Mouse (Mus musculus): ENCODE data around the gene Nrarp. TPM values are rescaled to one million over a fixed set of nuclear protein-coding genes. Genes with fewer than 3 reads are reported as not detected.

Gene Nrarp
- total and polyA plus RNA-seq, 3 experiments = 0.20 to 3.1 (median 0.35) TPM

DNA sequence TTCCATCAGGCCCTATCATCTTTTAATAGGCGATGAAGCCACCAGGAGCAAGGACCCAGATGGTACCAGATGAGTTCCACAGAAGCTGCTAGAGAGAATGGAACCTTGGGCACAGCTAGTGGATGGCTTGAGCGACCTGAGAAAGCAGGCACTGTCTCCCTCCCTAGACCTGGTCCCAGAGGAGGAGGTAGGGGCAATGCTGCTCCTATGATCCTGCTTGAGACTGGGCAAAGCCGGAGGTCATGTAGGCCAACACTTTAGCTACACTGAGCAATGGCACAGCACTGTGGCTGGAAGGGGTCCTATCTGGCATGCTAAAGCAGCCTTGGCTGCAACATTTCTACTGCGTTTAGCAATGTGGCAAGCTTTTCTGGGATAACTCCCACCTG is 4.9 kb upstream of the Nrarp start:
- Histone ChIP-seq H3K36me3 (replicated peaks in 1 of 2; ENCODE audit: control insufficient read depth in 1 of 2, insufficient read depth in 1 of 2, low read length in 1 of 2) (no peaks in the 10 kb centered on the region), H3K9me3 (replicated peaks; ENCODE audit: low read length) (peaks cover under 1% of the 10 kb centered on the region), H3K27ac (ENCODE audit: insufficient read depth, low read depth) (no peak overlapping the region), H3K9ac (ENCODE audit: insufficient read depth, low read depth) (no peak overlapping the region), H3K79me2 (replicated peaks; ENCODE audit: control insufficient read depth, extremely low read depth, insufficient read depth, poor library complexity, severe bottlenecking) (no peaks in the 10 kb centered on the region), H3K4me1 (ENCODE audit: control insufficient read depth in 1 of 2, insufficient read depth in 2 of 2) (peaks cover 12 to 15% of the 10 kb centered on the region in 2 experiments), H3K27me3 (replicated peaks) (peaks cover 72% of the 10 kb centered on the region), H3K4me3 (replicated peaks in 1 of 3; ENCODE audit: low read depth in 2 of 3, low read length in 2 of 3, poor library complexity in 1 of 3) (no peak overlapping the region), H3K4me2 (ENCODE audit: insufficient read depth, low read depth, poor library complexity, severe bottlenecking) (no peak overlapping the region)
- in situ Hi-C loops (cut with MboI; ENCODE audit: low pct_ligation_motif_present, low pct_unique_long_range_greater_than_20kb, low sequenced_read_pairs) (no loop called here), dilution Hi-C loops (cut with MboI; ENCODE audit: extremely low pct_ligation_motif_present, extremely low pct_unique_long_range_greater_than_20kb, low sequenced_read_pairs) (no loop called here)
- no peak for DNase-seq (ENCODE audit: extremely low read depth)
- no peak for TF ChIP-seq KAT2A (IDR thresholded peaks at IDR 0.05; ENCODE audit: insufficient replicate concordance, low read length)
- no peak for TF ChIP-seq ETS1 (conservative IDR thresholded peaks at IDR 0.05; ENCODE audit: low read depth, low read length)
- no peak for TF ChIP-seq MXI1 (IDR thresholded peaks at IDR 0.05; ENCODE audit: low read depth, low read length)

DNA sequence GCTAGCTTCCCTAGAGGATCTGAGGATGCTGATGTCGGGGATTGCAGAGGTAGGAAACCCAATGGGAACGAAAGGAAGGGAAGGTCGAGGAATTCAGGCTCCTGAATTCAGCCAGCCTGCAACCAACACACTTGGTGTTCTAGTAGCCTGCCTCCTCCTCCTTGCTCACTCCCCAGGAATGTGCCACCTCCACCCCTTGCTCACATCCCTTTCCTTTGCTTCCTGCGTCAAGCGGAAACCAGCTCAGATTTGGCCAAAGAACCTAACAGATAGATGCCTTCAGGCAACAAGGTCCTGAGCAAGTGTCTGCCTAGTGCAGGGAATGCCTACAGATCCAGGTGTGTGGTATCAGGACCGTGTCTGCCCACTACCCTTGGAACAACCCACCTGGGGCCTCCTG is 4.0 kb upstream of the Nrarp start:
- dilution Hi-C loops (cut with MboI; ENCODE audit: extremely low pct_ligation_motif_present, extremely low pct_unique_long_range_greater_than_20kb, low sequenced_read_pairs) (no loop called here), in situ Hi-C loops (cut with MboI; ENCODE audit: low pct_ligation_motif_present, low pct_unique_long_range_greater_than_20kb, low sequenced_read_pairs) (no loop called here)
- no peak overlapping the region for H3K4me2 ChIP-seq (ENCODE audit: insufficient read depth, low read depth, poor library complexity, severe bottlenecking)
- H3K4me3 ChIP-seq (replicated peaks in 1 of 3; ENCODE audit: low read depth in 2 of 3, low read length in 2 of 3, poor library complexity in 1 of 3) = no peak overlapping the region
- peaks cover 81% of the 10 kb centered on the region for H3K27me3 ChIP-seq (replicated peaks)
- no peaks in the 10 kb centered on the region for H3K79me2 ChIP-seq (replicated peaks; ENCODE audit: control insufficient read depth, extremely low read depth, insufficient read depth, poor library complexity, severe bottlenecking)
- H3K9me3 ChIP-seq (replicated peaks; ENCODE audit: low read length) = peaks cover 9% of the 10 kb centered on the region
- H3K4me1 ChIP-seq (ENCODE audit: control insufficient read depth in 1 of 2, insufficient read depth in 2 of 2) = peaks cover 12 to 21% of the 10 kb centered on the region in 2 experiments
- DNase-seq (ENCODE audit: extremely low read depth) = no peak
- H3K27ac ChIP-seq (ENCODE audit: insufficient read depth, low read depth) = no peak overlapping the region
- no peaks in the 10 kb centered on the region for H3K36me3 ChIP-seq (replicated peaks in 1 of 2; ENCODE audit: control insufficient read depth in 1 of 2, insufficient read depth in 1 of 2, low read length in 1 of 2)
- H3K9ac ChIP-seq (ENCODE audit: insufficient read depth, low read depth) = no peak overlapping the region
- TF ChIP-seq CHD1 (IDR thresholded peaks at IDR 0.05; ENCODE audit: low read depth, low read length) = no peak
- no peak for TF ChIP-seq PAX5 (IDR thresholded peaks at IDR 0.05; ENCODE audit: low read length)
- no peak for TF ChIP-seq MAFK (IDR thresholded peaks at IDR 0.05; ENCODE audit: insufficient replicate concordance, low read length)
- TF ChIP-seq NRF1 (IDR thresholded peaks at IDR 0.05; ENCODE audit: low read depth, low read length) = no peak
- TF ChIP-seq POLR2A (IDR thresholded peaks at IDR 0.05; ENCODE audit: low read depth, low read length) = no peak
- no peak for TF ChIP-seq JUND (conservative IDR thresholded peaks at IDR 0.05; ENCODE audit: low read depth, low read length)
- no peak for TF ChIP-seq SMC3 (IDR thresholded peaks at IDR 0.05; ENCODE audit: low read depth, low read length)
- TF ChIP-seq GABPA (IDR thresholded peaks at IDR 0.05; ENCODE audit: insufficient replicate concordance, low read depth, low read length) = no peak
- TF ChIP-seq BHLHE40 (IDR thresholded peaks at IDR 0.05; ENCODE audit: low read depth, low read length) = no peak
- TF ChIP-seq ELF1 (IDR thresholded peaks at IDR 0.05; ENCODE audit: low read depth, low read length) = no peak
- TF ChIP-seq MYC (IDR thresholded peaks at IDR 0.05; ENCODE audit: low read depth, low read length) = no peak
- no peak for TF ChIP-seq ZMIZ1 (IDR thresholded peaks at IDR 0.05; ENCODE audit: low read depth, low read length)
- no peak for TF ChIP-seq MAX (IDR thresholded peaks at IDR 0.05; ENCODE audit: low read length)
- TF ChIP-seq MXI1 (IDR thresholded peaks at IDR 0.05; ENCODE audit: low read depth, low read length) = no peak
- no peak for TF ChIP-seq USF2 (conservative IDR thresholded peaks at IDR 0.05; ENCODE audit: low read depth, low read length)
- TF ChIP-seq ZNF384 (IDR thresholded peaks at IDR 0.05; ENCODE audit: low read depth, low read length) = no peak
- no peak for TF ChIP-seq HCFC1 (IDR thresholded peaks at IDR 0.05; ENCODE audit: low read depth, low read length)
- no peak for TF ChIP-seq CHD2 (IDR thresholded peaks at IDR 0.05; ENCODE audit: low read length)
- TF ChIP-seq SIN3A (IDR thresholded peaks at IDR 0.05; ENCODE audit: low read length) = no peak
- TF ChIP-seq ETS1 (conservative IDR thresholded peaks at IDR 0.05; ENCODE audit: low read depth, low read length) = no peak

All from CH12.LX (cell line).